Mouse (Mus musculus): ENCODE measurements around the gene Ufd1.

- TF ChIP-seq CEBPB (IDR thresholded peaks at IDR 0.05; ENCODE audit: low read depth) (no peak), MAX (IDR thresholded peaks at IDR 0.05) (no peak)
Observed at GRCm38 (mm10) chr16:18762960-18763359, 48.6 kb upstream of the Ufd1 start.
